Mouse (Mus musculus): ENCODE measurements around the gene Alppl2.

Alppl2 gene

DNA sequence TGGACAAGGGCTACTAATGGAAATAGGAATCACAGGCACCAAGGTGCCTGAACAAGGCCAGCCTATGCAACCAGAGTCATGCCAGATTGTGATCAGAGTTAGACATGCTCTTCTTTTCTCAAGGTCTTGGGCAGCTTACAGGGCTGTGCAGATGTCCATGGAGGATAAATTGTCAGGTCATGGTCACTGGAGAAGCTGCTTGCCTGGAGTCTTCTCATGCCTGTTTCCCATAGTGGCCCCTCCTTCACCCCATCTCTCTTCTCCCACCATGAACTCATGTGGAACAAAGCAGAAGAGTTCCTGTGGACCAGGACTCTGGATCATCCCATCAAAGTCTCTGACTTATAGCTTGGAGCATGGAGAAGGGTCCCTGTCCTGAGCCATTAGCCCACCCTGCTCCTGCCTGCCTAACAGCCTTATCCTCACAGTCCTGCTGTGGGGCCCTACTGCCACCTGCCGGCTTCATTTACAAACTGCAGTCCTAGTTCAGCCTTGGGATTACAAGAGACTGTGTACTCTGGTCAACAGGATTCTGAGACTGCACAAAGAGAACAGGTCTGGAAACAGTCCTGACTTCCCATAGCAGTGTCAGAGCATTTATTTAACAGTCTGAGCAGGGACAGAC is 47.8 kb downstream of the Alppl2 start:
- DNase-seq = peak in 1 of 2 experiments; percentile 65

DNA sequence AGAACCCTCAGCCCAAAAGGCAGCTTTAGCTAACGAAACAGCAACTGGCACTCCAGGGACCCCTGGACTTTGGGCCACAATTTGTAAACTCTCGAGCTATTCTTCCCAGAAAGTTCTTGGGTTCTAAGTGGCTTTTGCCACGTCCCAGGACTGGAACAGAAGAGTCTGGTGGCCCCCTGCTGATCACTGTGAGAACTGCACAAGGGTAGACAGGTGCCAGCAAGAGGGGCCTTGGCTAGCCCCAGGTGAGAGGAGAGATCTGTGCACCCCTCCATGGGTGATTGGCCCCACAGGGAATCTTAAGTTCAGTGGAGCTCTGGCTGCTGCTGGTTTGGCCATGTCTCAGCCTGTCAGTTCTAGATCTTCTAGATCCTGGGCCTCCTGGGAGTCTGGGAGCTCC is 48.6 kb downstream of the Alppl2 start:
- DNase-seq = peak; percentile 26 to 69

DNA sequence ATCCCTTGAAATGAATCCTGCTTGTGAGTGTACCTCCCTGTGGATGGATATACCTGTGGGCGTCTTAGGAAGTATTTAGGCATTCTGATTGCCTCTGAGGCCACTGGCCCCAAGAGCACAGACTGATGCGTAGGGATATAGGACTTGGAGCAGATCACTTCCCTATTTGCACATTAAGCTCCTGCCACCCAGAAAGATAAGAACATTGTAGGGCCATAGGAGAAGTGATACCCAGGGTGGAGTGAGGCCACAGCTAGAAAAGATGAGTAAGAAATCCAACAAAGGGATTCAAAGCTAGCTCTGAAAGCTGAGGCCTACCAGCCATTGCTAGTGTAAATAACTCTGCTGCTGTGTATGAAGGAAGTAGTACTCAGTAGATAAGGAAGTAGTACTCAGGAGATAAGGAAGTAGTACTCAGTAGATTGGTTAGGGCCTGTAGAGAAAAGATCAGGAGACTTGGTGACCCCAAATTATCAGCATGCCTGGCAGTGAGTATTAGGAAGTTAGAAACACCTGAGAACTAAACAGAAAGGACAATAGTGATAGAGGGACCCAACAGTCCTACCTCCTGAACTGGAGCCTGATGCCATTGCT is 51.2 kb downstream of the Alppl2 start:
- DNase-seq = no peak

All from spleen, adult 18-20 months (tissue).